Mouse (Mus musculus) gastrocnemius, postnatal 4 days (tissue): ENCODE results near the gene Lyzl4. TPM values are rescaled to one million over a fixed set of nuclear protein-coding genes. Genes with fewer than 3 reads are reported as not detected.
A peak's percentile ranks its signal among the peaks of the same experiment; 100 is the strongest.

Experiments used
- DNase-seq, 2 experiments: peaks; one replicate each; pipeline ENCODE4 v3.0.0; 2021 to 2022; ENCODE audit warnings: low spot score in 2 of 2, mixed read lengths in 2 of 2
- long read RNA-seq, 2 experiments: library from polyadenylated mRNA; stranded (forward); transcript quantifications; one replicate each; pipeline ENCODE4 v2.0.0; 2021
- total RNA-seq, 2 experiments: library from RNA; stranded (reverse); gene quantifications; 2 replicates each; pipeline ENCODE4 v1.2.3; 2021

Gene Lyzl4
- 1 to 10 TPM in 1 of 2 experiments, under 1 TPM in 1; 0.81 to 1.2 TPM for total RNA-seq
- long read RNA-seq, experiment 1, partial matches to known transcripts, result 0 of 1 reads
- long read RNA-seq, experiment 1, other reads (novel, unspliced or antisense), result 1 of 1 reads
- long read RNA-seq, experiment 2, partial matches to known transcripts, result 0 of 1 reads
- long read RNA-seq, experiment 2, other reads (novel, unspliced or antisense), result 1 of 1 reads

- peak; percentile 74 to 79 for DNase-seq
Observed at GRCm38 (mm10) chr9:121642001-121642400, at the start of gene Lyzl4. Lyzl4 (minus strand) TSS chr9:121642096.

- DNase-seq, result no peak
Observed at GRCm38 (mm10) chr9:121690734-121691133, 48.8 kb upstream of the Lyzl4 start.

GRCm38 (mm10) chr9:121690200-121690651 lies 48.3 kb upstream of the Lyzl4 start:
- no peak for DNase-seq

- no peak for DNase-seq
Observed at GRCm38 (mm10) chr9:121684702-121685101, 42.8 kb upstream of the Lyzl4 start.

GRCm38 (mm10) chr9:121682037-121682680 lies 40.3 kb upstream of the Lyzl4 start:
- no peak for DNase-seq

- no peak for DNase-seq
Observed at GRCm38 (mm10) chr9:121681191-121681590, 39.3 kb upstream of the Lyzl4 start.

- peak in 1 of 2 experiments; percentile 59 for DNase-seq
Observed at GRCm38 (mm10) chr9:121679549-121679948, 37.7 kb upstream of the Lyzl4 start.

GRCm38 (mm10) chr9:121677476-121677875 lies 35.6 kb upstream of the Lyzl4 start:
- DNase-seq, result no peak

GRCm38 (mm10) chr9:121677069-121677468 lies 35.2 kb upstream of the Lyzl4 start:
- DNase-seq, result no peak

- DNase-seq, result no peak
Observed at GRCm38 (mm10) chr9:121675556-121675955, 33.7 kb upstream of the Lyzl4 start.

GRCm38 (mm10) chr9:121675011-121675410 lies 33.1 kb upstream of the Lyzl4 start:
- no peak for DNase-seq

- DNase-seq, result no peak
Observed at GRCm38 (mm10) chr9:121673716-121674115, 31.8 kb upstream of the Lyzl4 start.

- no peak for DNase-seq
Observed at GRCm38 (mm10) chr9:121672311-121672710, 30.4 kb upstream of the Lyzl4 start.

- DNase-seq, result peak in 1 of 2 experiments; percentile 45
Observed at GRCm38 (mm10) chr9:121671300-121671699, 29.4 kb upstream of the Lyzl4 start.

- peak; percentile 61 to 75 for DNase-seq
Observed at GRCm38 (mm10) chr9:121669348-121669791, 27.5 kb upstream of the Lyzl4 start.

GRCm38 (mm10) chr9:121667822-121668221 lies 25.9 kb upstream of the Lyzl4 start:
- no peak for DNase-seq

- no peak for DNase-seq
Observed at GRCm38 (mm10) chr9:121666957-121667630, 25.2 kb upstream of the Lyzl4 start.

GRCm38 (mm10) chr9:121664104-121664503 lies 22.2 kb upstream of the Lyzl4 start:
- DNase-seq, result no peak

- no peak for DNase-seq
Observed at GRCm38 (mm10) chr9:121663467-121663866, 21.6 kb upstream of the Lyzl4 start.

- no peak for DNase-seq
Observed at GRCm38 (mm10) chr9:121659791-121660190, 17.9 kb upstream of the Lyzl4 start.

GRCm38 (mm10) chr9:121658248-121658647 lies 16.4 kb upstream of the Lyzl4 start:
- no peak for DNase-seq

- DNase-seq, result no peak
Observed at GRCm38 (mm10) chr9:121657143-121657542, 15.2 kb upstream of the Lyzl4 start.
